Mouse (Mus musculus): ENCODE measurements around the gene Cxcl2. TPM values are rescaled to one million over a fixed set of nuclear protein-coding genes. Genes with fewer than 3 reads are reported as not detected.

Gene Cxcl2
- not detected for polyA plus RNA-seq (2017; shearing (Covaris generic))

DNA sequence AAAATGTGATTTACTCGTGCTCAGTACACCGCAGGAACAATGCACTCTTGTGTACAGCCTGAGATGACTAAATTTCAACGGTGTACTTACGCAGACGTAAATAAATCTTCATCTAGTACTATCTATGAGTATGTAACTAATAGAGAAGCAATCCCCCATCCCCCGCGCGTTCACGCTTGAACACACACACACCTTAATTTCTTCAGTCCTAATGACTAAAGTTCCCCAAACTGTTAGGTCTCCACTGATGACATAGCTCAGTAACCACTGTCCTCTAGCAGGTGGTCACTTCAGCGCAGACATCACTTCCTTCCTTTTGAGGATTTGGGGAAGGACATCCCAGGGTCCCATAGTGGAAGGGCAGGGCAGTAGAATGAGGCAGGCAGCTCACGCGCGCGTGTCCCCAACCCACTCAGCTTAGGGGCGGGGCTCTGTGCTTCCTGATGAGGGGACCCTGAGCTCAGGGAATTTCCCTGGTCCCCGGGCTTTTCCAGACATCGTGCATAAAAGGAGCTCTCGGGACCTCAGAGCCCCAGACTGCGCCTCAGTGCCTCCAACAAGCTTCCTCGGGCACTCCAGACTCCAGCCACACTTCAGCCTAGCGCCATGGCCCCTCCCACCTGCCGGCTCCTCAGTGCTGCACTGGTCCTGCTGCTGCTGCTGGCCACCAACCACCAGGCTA, at the start of gene Cxcl2:
Gene Cxcl2, plus strand, starts transcription at position 533 of the 682 bp plus-strand sequence.
- ATAC-seq, result no peak

DNA sequence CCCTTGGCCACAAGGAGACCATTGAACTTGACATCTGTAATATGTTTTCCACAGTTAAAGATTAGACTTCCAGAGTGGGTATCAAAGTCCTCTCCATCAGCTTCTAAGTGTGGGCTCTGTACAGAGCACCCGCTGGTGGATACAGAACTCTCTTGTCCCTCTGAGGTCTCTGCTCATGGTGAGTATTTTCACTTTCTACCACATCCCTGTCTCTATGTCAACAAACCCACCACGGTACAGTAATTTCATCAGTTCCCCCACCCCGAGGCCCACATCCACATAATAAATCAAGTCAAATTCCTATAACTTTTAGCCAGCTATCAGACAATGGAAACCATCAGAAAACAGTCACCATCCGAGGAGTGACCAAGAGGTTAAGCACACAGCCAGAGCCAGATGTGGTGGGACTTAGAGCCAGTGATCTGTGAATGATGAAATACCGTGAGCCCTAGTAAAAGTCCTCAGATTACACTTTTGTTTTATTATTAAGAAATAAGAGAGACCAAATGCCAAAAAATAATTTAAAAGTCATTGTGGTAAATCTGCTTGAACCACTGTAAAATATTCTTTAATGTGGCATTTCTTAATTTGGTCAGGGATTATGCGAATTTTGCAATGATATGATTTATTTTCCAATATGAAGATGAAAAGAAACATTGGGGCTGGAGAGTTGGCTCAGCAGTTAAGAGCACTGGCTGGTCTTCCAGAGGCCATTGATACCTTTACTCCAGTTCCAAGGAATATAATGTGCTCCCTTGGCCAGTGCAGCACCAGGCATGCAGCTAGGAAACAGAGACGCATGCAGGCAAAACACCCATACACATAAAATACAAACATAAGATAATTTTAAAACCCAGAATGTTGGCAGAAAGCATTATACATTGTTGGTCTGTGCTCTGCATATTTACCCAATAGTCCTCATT, 48.1 kb upstream of the Cxcl2 start:
- no peak for ATAC-seq

DNA sequence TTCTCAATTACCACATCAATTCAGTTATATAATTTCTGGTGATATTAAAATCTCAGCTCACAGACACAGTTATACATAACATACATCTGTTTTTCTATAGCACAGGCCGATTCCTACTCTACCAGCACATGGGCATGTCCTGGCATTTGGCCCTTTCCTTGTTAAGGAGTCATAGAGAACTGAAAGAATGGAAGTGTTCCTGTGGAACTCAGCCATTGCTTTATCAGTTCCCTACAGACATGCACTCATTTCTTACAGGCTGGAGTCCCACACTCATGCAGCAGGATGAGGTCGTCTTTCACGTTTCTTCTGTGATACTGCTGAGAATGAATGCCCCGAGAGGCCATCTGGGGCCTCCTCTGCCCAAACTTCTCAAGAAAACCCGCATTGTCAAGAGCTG, 46.2 kb upstream of the Cxcl2 start:
- no peak for ATAC-seq

DNA sequence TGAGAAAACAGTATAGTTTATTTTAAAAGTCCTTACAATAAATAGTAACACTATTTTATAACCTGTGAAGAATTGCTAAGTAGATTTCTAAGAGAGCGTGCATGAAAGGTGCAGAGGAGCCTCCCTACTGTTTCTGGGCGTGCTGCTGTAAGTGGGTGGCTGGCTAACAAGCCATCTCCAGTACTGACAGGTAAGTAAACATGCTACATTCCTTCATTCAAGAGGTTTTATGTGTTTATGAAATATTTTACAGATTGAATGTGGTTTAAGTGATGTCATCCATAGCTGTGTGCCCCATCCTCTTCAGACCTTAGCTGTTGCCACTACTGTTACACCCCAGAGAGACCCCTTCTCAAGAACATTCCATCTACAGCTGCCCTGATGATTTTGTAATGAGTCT, 45.2 kb upstream of the Cxcl2 start:
- no peak for ATAC-seq

DNA sequence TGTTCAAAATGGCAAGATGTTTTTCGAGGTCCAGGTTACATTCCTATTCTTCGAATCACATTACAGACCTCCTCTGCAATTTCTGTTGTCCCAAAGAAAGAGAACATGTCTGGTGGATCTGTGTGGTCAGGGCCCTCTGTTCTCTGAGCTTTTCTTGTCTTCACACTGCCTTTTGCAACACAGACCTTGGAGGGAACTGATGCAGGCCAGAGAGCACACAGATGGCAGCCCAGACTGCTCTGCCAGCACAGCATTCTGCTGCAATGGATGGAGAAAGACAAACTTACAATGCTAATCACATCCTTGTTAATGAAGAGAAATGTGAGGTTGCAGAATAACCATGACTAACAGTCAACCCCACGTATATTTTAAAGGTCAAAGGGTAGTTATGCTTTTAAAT, 44.6 kb upstream of the Cxcl2 start:
- no peak for ATAC-seq

DNA sequence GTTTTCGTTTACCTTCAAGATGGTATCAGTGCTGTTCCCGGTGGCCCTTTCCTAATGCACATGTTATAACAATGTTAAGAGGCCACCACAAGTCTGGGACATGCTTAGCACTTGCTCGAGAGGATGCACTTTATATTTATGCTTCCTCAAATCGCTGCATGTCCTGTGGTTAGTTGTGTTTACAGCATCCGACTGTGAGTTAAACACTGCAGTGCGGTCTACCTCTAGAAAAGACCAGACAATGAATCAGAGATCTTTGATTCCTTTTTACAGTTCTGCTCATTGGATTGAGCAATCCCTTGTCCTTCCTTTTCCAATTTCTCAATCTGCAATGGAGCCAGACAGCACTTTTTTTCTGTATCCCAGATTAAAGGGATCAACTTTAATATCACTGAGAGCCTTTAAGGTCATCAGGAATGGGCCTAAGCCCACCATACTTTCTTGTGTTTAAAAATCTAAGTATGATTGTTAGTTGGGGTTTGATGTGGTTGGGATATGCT, 41.7 kb upstream of the Cxcl2 start:
- no peak for ATAC-seq

DNA sequence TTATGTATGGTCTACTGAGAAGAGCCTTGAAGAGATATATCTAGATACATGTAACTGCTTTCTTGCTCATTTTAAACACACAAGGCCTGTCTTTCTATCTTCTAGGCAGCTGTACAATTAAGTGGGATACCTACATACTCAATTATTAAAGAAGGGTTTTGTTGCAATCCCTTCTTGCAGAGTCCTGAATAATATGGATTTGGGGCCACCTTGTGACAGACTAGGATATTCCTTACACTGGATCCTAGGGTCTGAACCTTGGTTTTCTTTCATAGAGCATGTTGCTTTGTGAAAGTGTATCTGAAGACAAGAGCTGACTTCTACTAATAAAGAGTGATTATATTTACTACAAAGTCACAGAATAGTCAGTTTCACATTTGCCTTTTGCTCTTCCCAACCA, 36.9 kb upstream of the Cxcl2 start:
- ATAC-seq, result no peak

DNA sequence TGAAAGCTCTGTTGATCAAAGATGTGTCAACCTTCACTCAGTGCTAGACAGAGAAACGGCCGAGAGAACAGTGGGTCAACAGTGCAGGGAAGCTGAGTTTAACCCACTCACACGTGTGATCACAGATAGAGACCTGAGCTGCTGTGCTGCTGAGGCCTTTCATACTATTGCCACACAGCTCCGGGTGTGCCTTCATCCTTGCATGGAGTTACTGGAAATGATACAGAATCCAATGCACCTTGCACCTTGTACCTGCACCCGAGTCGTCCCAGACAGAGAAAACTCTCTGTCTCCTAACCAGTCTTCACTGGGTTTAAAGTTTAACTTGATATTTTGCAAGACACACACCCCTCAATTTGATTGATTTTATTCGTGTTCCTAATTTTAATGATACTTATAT, 31.3 kb upstream of the Cxcl2 start:
- no peak for ATAC-seq

DNA sequence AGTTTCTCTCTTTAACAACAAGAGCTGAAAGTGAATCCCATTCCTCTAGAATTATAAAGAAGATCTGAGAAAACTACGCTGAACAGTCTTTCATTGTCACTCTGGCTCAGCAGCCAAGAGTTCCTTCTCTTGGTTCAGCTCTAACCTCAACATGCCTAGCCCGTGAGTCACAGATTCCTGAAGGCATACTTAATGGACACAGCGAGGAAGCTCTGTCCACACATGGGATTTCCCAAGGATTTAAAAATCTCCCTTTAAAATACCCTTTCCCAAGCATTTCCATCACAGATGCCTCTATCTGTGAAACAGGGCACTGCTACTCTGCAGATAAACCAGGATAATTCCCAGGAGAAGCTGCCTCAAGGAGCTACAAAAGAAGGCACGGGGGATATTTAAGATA, 27.6 kb upstream of the Cxcl2 start:
- no peak for ATAC-seq

DNA sequence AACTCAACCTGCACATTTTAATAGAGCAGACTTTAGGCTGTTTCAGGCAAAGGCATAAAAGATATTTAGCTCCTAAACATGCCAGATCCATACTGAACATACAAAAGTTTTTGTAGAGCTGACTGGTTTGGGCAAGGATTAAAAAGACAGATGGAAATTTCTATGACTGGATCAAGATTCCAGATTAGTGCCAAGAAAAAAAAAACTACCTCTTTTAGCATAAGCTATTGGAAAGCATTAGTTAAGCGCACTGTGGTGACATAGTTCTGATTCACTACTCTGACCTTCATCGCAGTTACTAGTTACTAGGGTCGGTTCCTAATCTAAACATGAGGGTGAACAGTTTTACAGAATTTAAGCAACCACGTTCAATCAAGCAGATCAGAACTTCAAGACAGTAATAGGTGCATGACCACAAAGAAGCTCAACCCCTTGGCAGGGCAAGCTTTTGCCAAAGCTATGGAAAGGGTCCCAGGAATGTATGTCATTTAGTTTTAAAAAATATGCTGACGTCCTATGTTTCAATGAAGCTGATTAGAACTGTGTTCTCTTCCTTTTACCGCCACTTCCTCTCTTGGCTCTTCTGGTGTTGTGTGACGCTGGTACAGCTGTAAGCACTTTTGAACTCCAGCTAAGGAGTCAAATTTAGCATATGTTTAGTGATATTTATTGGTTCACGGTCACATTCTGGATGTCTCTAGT, 27.0 kb upstream of the Cxcl2 start:
- ATAC-seq, result no peak

DNA sequence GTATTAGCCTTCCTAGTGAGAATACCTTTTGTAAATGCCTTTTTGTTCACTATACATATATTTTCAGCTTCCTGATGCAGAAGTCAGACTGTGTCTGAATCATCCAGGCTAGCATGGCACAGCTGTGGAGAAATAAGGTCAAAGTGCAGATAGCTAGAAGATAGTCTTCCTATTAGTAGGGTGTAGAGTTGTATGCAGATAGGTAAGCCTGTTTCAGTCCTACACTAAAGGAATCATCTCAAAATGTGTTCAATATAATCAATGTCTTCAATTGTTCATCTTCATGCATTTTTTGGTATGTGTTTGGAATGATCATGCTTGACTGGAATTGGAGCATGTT, 26.5 kb upstream of the Cxcl2 start:
- ATAC-seq, result no peak

DNA sequence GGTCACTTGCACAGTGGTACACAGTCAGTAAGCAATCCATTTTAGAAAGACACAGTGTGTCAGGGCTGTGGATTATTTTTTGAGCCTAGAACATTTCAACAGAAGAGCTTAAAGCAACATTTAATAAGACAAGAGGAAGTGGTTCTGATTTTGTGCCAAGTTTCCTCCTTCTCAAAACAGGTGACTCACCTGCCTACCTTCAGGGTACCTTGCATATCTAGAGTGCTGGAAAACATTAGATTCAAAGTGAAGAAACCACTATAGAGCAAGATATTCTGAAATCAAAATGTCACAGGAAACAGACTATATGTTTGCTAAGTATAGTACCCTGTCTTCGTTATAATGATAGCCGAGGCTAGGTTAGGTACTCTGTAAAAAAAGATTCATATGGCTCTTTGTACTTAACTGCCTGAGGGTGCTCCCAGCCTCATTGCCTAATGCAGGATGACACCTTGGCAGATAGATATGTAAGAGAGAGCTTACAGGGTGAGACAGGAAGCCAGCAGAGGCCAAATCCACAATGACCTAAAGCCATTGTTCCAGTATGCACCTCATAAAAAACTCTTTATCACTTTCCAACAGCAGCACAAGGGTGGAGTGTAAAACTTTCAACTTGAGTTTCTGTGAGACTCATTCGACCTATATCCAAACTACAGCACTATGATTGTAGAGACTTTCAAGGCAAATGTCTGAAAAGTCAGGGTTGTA, 24.2 kb upstream of the Cxcl2 start:
- peak; percentile 19 for ATAC-seq

DNA sequence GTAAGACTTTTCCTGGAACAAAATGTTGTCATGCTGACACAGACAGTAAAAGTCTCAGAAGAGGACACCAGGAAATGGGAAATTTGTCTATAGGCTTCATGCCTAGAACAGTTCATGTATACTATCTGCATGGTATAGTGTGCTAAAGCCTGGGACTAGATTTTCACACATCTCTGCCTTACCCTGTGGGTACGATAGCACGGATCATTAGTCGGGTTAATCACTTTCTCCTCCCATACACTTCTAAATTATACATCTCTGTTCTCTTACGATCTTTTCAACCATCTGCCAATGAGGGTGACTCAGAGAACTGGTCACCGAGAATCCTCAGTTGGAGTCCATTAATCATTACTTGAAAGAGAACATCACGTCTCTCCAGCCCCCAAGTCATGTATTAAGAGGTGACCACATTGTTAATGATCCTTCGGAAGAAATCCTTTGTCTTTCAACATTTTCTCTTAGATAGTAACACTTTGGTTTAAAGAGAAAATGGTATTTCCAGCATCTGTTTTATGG, 23.3 kb upstream of the Cxcl2 start:
- no peak for ATAC-seq

DNA sequence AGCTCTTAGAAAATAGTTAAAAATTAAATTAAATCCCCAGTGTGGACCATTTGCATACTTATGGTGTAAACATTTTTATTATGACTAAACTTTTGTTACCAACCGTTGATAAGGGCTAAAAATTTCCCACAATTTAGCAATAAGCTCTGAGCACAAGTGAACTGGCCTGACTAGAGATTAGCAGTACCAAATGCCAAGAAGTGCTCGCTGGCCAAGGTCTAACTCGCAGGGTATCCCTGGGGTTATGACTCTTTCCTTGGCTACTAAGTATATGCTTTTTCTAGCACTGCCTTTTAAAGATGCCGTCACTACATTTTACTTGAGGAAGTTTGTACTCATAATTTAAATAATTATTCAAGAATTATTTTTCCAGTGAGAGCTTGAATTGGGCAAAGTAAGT, 22.6 kb upstream of the Cxcl2 start:
- no peak for ATAC-seq

DNA sequence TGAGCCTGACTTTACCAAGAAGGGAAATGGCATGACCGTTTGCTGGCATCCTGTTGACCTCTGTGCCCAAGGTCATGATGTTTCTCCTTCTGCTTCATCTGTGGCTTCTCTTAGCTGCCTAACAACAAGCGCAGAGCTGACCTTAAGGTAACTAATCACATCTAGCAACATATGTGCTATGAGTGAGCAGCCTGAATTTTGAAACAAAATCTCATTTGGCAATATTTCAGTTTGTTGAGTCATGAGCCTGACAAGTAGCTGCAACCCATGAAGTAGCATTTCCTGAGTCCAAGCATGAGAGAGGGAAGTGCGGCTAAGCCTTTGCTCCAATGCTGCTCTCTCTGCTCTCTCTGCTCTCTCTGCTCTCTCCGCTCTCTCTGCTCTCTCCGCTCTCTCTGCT, 22.0 kb upstream of the Cxcl2 start:
- ATAC-seq, result no peak

DNA sequence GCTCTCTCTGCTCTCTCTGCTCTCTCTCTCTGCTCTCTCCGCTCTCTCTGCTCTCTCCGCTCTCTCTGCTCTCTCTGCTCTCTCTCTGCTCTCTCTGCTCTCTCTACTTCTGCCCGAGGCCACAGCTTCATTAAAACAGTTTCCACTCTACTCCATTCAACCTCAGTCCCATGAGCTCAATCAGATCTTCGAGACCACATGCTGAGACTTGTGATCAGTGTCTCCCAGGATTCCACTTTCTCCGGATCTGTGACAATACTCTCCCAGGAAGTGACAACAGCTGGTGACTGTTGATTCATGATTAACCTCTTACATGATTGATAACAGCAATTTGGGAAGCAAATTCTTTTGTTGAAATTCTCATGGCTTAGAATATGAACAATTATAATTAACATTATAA, 21.5 kb upstream of the Cxcl2 start:
- ATAC-seq, result no peak

DNA sequence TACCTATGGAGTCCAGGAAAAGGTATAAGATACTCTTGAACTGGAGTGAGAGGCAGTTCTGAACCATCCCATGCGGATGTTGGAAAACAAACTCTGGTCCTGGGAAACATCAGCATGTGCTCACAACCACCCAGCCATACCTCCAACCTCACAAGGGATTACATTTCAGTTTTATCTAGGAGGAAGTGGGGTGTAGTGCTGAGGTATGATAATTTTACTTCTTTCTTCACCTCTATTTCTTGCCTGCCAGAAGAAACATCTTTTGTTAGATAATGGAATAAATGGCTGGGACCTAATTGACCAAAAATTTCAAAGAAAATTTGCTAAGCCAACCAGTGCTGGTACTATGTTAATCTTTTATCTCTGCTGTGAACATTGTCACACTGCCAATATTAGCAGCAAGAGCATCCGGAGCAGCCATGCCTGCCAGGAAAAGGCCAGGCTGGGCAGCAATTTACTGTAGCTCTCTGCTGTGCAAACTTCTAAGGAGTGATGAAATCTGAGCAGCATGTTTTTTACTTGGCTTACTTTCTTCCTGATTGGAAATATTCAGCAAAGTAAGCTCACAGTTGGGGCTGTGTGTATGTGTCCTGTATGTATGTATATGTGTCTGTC, 18.9 kb upstream of the Cxcl2 start:
- ATAC-seq, result no peak

DNA sequence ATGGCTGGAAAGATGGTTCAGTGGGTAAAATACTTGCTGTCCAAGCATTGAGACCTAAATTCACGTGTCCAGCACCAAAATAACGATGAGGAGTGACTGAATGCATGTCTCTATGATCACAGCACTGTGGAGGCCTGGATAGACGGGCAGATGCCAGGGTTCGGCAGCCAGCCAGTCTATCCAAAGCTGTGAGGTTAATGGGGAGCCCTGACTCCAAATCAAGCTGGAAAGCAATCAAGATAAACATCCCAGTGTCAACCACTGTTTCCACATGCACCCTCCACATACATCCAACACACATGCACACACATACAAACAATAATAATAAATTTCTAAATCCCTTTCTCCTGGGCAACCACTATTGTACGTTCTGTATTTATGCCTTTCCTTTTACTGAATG, 15.0 kb upstream of the Cxcl2 start:
- no peak for ATAC-seq

DNA sequence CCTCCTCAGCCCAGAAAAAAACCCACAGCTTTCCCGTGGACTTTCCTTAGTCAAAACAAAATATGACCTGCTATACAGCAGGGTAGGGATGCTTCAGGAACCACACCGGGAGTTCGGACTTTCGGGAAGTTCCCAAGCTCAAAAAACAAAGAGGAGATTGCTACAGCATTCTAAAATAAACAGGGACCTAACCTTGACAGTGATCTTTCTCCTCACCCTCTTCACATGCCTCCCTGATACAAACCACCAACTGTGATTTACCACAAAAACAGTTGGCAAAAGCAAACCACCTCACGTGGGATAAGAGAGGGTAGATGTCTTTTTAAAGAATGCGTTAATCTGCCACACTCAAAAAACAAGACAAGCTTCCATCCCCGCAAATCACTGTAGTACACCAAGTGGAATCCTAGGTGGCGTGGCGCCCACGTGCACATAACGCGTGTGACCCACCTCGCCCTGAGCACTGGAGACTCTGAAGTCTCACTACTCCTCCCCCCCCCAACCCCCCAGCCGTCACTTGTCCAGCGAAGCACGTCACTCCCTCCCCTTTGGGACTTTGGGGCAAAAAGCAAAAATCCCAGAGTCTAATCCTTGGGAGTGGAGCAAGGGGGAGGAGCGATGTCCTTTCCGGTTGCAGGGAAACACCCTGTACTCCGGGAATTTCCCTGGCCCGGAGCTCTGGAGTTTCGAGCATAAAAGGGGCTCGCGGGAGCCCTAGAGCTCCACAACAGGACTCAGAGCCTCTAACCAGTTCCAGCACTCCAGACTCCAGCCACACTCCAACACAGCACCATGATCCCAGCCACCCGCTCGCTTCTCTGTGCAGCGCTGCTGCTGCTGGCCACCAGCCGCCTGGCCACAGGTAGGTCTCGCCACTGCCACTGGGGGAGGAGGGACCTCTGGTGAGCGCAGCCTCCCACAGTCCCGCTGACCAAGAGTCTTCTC, 12.9 kb upstream of the Cxcl2 start, which contains the start of gene Cxcl1:
Gene Cxcl1, plus strand, starts transcription at position 723 of the 945 bp plus-strand sequence.
- ATAC-seq, result no peak

DNA sequence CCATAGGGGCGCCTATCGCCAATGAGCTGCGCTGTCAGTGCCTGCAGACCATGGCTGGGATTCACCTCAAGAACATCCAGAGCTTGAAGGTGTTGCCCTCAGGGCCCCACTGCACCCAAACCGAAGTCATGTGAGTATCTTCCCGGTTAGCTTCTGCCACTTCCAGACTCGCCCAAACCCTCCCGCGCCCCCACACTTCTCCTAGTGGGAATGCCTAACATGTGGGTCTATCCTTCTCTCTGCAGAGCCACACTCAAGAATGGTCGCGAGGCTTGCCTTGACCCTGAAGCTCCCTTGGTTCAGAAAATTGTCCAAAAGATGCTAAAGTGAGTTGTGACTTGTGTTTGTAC, 12.2 kb upstream of the Cxcl2 start:
- no peak for ATAC-seq

DNA sequence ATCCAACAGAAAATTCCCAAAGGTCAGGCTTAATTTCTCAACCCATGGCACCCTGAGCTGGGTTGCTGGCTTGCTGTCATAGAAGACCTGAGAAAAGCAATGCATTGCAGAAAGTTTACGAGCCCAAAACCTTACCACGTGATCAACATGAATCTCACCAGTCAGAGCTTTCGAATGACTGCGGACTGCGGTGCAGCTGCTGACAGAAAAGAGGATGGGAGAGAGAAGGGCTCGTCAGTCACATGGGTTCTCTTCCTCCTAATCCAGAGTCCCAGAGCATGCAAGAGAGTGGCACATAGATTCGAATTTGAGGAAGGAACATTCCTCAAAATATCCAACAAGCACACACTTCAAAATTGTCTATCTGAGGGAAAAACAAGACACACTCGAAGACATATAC, 9.4 kb upstream of the Cxcl2 start:
- no peak for ATAC-seq
